Mouse (Mus musculus): ENCODE results near the gene Stat5a. TPM values are rescaled to one million over a fixed set of nuclear protein-coding genes. Genes with fewer than 3 reads are reported as not detected.

The Stat5a gene
- polyA plus RNA-seq, 1 experiment from 2014 or later, result 5.5 TPM

GRCm38 (mm10) chr11:100930611-100931010 lies 71.5 kb downstream of the Stat5a start:
- 80% methylated on average over 7 of the region's 7 CpGs for WGBS

GRCm38 (mm10) chr11:100931254-100931921 lies 72.2 kb downstream of the Stat5a start:
- Histone ChIP-seq H3K4me2 (replicated peaks) (no peak overlapping the region), H3K4me3 (no peak overlapping the region), H3K4me1 (no peaks in the 10 kb centered on the region), H3K9me3 (no peaks in the 10 kb centered on the region), H3K36me3 (no peaks in the 10 kb centered on the region), H3K9ac (no peak overlapping the region), H3K27ac (no peak overlapping the region), H3K27me3 (no peaks in the 10 kb centered on the region)
- 70% methylated on average over 12 of the region's 12 CpGs for WGBS
- ATAC-seq (ENCODE audit: insufficient number of reproducible peaks, insufficient read depth, low FRiP score, low TSS enrichment), result no peak

More at GRCm38 (mm10) chr11:100930611-100931010, 71.5 kb downstream of the Stat5a start:
- Histone ChIP-seq H3K27ac (no peak overlapping the region), H3K27me3 (no peaks in the 10 kb centered on the region), H3K4me1 (no peaks in the 10 kb centered on the region), H3K36me3 (no peaks in the 10 kb centered on the region), H3K4me2 (replicated peaks) (no peak overlapping the region), H3K9ac (no peak overlapping the region), H3K9me3 (no peaks in the 10 kb centered on the region), H3K4me3 (no peak overlapping the region)
- no peak for ATAC-seq (ENCODE audit: insufficient number of reproducible peaks, insufficient read depth, low FRiP score, low TSS enrichment)

Other genes starting within 250 kb of the Stat5a start
- 80.6 and 83.7 TPM in 2 replicates for gene Nkiras2, start 240.1 kb upstream of the Stat5a start, polyA plus RNA-seq (2016; fragmentation: Nextera tagmentation; extraction: Ambion mirVana)
- 280 and 292 TPM in 2 replicates for gene Dnajc7, start 239.2 kb upstream of the Stat5a start, polyA plus RNA-seq (2016; fragmentation: Nextera tagmentation; extraction: Ambion mirVana)
- 1.5 and 2.6 TPM in 2 replicates for gene Zfp385c, start 166.9 kb upstream of the Stat5a start, polyA plus RNA-seq (2016; fragmentation: Nextera tagmentation; extraction: Ambion mirVana)
- 2.6 and 3.3 TPM in 2 replicates for gene Dhx58, start 155.1 kb upstream of the Stat5a start, polyA plus RNA-seq (2016; fragmentation: Nextera tagmentation; extraction: Ambion mirVana)
- gene Kat2a, start 146.9 kb upstream of the Stat5a start, polyA plus RNA-seq (2016; fragmentation: Nextera tagmentation; extraction: Ambion mirVana), result 71.2 and 72.4 TPM in 2 replicates
- 0.33 TPM in 1 of 2 replicates, not detected in the other for gene Hspb9, start 145.5 kb upstream of the Stat5a start, polyA plus RNA-seq (2016; fragmentation: Nextera tagmentation; extraction: Ambion mirVana)
- 18.9 and 26.1 TPM in 2 replicates for gene Rab5c, start 121.1 kb upstream of the Stat5a start, polyA plus RNA-seq (2016; fragmentation: Nextera tagmentation; extraction: Ambion mirVana)
- 0.46 and 0.55 TPM in 2 replicates for gene Kcnh4, start 99.4 kb upstream of the Stat5a start, polyA plus RNA-seq (2016; fragmentation: Nextera tagmentation; extraction: Ambion mirVana)
- gene Hcrt, start 96.4 kb upstream of the Stat5a start, polyA plus RNA-seq (2016; fragmentation: Nextera tagmentation; extraction: Ambion mirVana), result not detected in 2 replicates
- 5.9 and 6.3 TPM in 2 replicates for gene Ghdc, start 88.4 kb upstream of the Stat5a start, polyA plus RNA-seq (2016; fragmentation: Nextera tagmentation; extraction: Ambion mirVana)
- gene Stat5b, start 8.6 kb upstream of the Stat5a start, polyA plus RNA-seq (2016; fragmentation: Nextera tagmentation; extraction: Ambion mirVana), result 22.7 TPM in 2 replicates
- gene Stat3, start 80.2 kb downstream of the Stat5a start, polyA plus RNA-seq (2016; fragmentation: Nextera tagmentation; extraction: Ambion mirVana), result 38.4 and 39.4 TPM in 2 replicates
- 68.4 and 69.6 TPM in 2 replicates for gene Cavin1, start 111.5 kb downstream of the Stat5a start, polyA plus RNA-seq (2016; fragmentation: Nextera tagmentation; extraction: Ambion mirVana)
- 32.8 and 33.7 TPM in 2 replicates for gene Atp6v0a1, start 150.1 kb downstream of the Stat5a start, polyA plus RNA-seq (2016; fragmentation: Nextera tagmentation; extraction: Ambion mirVana)
- gene Naglu, start 210.7 kb downstream of the Stat5a start, polyA plus RNA-seq (2016; fragmentation: Nextera tagmentation; extraction: Ambion mirVana), result 9.4 and 9.5 TPM in 2 replicates
- gene Hsd17b1, start 219.1 kb downstream of the Stat5a start, polyA plus RNA-seq (2016; fragmentation: Nextera tagmentation; extraction: Ambion mirVana), result 0.15 TPM in 1 of 2 replicates, not detected in the other
- gene Coasy, start 223.2 kb downstream of the Stat5a start, polyA plus RNA-seq (2016; fragmentation: Nextera tagmentation; extraction: Ambion mirVana), result 43.4 and 45.6 TPM in 2 replicates
- gene Mlx, start 227.9 kb downstream of the Stat5a start, polyA plus RNA-seq (2016; fragmentation: Nextera tagmentation; extraction: Ambion mirVana), result 37.8 and 42.8 TPM in 2 replicates
- gene Psmc3ip, start 236.1 kb downstream of the Stat5a start, polyA plus RNA-seq (2016; fragmentation: Nextera tagmentation; extraction: Ambion mirVana), result 45.7 and 46.0 TPM in 2 replicates